Mouse (Mus musculus): ENCODE data around the gene Kmt5a.

Gene Kmt5a

DNA sequence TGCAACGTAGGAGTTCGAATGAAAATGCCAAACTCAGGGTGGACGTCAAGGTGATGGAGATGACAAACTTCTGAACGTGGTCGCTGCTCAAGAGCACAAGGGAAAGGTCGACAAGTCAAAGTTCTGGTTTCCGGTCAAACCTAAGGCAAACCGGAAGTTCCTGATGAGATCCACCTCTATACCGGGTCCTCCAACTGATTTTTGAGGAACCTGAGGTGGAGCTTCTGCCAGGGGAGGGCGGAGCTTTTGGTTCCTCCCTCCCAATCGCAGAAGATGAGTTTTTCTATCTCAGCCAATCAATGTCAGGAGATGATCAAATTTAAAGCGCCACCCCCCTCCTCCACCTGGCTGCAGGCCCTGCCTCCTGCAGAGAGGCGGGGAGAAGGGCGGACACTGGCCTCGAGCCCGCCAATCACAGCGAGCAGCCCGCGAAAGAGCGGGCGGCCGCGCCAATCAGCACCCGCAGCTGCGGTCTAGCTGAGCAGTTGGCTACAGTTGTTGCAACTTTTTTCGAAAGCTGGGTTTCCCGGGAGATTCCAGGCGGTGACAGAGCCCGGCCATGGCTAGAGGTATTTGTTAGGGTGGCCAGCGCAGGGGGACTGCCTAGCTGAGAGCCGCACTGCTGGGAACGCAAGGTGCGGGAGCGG lies at the start of gene Kmt5a:
Gene Kmt5a (plus strand): TSS at position 484 of the 647 bp plus-strand sequence.
- peak; percentile 98 for DNase-seq

DNA sequence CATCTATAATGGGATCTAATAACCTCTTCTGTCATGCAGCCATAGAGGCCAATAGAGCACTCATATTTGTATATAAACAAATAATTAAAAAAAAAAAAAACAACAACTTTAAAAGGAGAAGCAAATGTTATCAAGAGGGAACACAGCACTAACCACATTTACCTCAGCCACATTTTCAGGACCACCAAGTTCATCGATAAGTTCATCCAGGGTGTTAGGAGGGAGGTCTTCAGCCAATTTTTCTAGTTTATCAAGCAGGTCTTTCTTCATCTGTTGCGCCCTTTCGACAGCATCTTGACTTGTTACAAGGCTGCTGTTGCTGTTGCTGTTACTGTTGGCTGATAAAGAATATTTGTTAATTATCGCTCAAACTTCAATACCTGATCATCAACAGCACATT lies 47.3 kb upstream of the Kmt5a start:
- DNase-seq = no peak

DNA sequence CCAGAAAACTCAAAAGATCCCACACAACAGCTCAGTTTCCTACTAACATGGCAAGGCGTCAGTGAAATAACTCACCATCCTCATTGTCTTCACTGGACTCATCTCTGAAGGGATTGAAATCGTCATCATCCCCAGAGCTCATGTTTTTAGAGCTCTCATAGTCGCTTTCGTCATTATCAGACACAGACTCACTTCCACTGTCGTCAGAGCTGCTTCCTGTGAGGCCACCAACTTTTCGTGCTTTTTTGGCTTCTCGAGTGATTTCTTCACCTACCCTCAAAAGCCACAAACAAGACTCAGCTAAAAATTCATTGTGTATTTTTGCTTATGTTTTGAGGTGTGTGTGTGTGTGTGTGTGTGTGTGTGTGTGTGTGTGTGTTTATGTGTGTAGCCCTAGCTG lies 46.0 kb upstream of the Kmt5a start:
- DNase-seq = no peak

DNA sequence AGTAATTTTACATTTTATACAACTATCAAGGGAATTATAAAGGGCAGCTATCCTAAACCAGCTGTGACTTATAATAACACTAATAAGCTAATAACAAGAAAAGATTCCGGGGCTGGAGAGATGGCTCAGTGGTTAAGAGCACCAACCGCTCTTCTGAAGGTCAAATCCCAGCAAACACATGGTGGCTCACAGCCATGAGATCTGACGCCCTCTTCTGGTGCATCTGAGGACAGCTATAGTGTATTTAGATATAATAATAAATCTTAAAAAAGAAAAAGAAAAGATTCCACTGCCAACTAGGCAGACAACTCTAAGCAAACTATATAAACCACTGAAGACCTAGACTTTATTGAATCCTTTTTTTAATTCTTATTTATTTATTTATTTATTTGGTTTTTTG lies 28.9 kb upstream of the Kmt5a start:
- no peak for DNase-seq

DNA sequence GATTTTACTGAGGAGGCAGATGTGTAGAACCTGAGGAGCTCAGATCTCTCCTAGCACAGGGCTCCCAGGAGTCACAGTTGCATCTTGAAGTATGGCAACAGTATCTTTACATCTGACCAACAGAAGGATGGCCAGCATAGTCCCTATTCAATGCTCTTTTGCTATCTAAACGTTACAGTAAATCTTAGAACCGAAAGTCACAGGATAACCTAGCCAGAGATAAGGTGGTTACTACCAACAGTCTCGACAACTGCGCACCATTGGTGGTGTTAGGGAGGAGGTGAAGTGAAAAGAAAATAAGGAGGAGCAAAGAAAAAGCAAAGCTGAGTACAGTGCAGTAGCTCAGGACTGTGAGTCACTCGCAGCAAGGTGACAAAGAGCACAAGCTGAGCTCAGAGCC lies 27.6 kb upstream of the Kmt5a start:
- DNase-seq = no peak

DNA sequence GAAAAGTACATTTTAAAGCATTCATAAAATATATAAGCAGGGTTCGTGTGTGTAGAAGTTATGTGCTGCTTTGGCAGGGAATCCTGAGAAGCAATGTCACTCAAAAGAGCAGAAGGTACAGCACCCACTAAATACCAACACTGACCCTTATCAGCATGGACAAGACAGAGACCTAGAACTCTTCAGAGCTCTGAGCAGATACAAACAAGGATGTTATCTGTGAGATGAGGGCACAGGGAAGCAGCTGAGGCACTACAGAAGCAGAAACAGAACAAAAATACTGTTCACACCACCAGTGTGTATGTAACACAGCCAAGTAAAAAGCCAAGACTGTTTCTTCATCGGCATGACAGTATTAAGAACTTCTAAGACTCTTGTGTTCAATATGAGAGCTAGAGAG lies 20.8 kb upstream of the Kmt5a start:
- DNase-seq = no peak

DNA sequence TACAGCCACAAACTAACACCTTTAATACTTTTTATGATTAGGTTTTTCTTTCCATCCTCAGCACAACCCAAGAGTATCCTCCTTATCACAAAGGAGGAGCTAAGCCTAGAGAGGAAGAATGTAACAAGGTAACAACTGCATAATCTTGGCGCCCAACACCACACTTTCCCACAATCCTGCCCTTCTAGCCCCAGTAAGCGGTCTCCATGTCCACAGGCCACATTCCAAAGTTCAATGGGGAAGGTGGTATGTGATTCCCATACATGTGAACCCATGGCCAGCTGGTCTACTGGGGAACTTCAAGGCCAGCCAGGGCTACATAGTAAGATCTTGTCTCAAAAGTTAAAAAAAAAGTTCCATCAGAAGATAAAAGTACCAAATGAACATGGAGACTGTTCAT lies 17.9 kb upstream of the Kmt5a start:
- no peak for DNase-seq

DNA sequence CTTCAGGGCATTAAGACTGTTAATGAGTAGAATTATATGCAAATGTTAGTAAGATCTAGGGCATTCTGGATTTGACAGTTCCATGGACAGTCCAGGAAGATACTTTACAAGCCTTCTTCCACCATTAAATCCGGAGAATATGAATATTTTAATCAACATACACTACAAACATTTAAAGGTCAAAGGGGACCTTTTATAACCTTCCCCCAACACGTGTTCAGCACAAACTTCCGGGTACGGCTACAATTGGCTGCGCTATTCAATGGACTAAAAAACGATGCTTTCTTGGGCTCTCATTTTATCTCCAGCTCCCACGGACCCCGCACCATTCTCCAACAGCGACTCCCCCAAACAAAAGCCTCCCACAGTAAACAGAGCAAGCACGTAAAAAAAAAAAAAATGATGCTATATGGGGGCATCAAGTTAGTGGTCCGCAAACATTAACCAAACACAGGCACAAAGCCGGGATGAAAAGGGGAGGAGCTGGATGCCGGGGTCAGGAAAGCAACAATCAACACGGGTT lies 15.5 kb upstream of the Kmt5a start:
- DNase-seq = peak in 1 of 2 experiments; percentile 43

DNA sequence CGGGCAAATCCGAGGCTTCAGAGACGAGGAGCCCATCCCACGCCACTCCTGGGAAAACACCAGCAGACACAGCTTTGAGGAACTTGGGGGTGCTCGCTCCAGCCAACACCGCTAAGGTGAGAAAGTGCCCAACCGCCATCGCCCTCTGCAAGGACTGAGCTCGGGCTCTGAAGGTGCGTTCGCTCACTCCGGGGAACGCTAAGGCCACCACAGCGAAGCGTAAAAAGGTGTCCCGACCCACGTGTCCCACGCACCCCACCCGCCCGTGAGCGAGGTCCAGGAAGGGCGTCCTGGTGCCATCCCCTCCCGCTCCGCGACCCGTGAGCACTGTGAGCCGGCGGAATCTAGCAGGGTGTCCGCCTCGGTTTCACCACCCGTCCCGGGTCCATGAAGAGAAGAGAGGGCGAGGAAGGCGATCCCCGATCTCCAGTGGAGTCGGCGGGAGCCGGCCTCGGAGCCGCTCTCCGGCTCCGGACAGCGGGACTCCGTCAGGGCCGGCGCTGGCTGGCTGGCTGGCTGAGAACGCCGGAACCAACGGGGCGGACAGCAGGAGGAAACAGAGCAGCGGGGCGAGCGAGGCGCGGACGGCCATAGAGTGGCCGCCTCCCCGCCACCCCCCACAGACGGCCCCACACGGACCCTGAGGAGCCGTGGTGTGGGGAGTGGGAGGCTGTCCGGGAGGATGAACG lies 14.9 kb upstream of the Kmt5a start:
- DNase-seq = peak in 1 of 2 experiments; percentile 60

DNA sequence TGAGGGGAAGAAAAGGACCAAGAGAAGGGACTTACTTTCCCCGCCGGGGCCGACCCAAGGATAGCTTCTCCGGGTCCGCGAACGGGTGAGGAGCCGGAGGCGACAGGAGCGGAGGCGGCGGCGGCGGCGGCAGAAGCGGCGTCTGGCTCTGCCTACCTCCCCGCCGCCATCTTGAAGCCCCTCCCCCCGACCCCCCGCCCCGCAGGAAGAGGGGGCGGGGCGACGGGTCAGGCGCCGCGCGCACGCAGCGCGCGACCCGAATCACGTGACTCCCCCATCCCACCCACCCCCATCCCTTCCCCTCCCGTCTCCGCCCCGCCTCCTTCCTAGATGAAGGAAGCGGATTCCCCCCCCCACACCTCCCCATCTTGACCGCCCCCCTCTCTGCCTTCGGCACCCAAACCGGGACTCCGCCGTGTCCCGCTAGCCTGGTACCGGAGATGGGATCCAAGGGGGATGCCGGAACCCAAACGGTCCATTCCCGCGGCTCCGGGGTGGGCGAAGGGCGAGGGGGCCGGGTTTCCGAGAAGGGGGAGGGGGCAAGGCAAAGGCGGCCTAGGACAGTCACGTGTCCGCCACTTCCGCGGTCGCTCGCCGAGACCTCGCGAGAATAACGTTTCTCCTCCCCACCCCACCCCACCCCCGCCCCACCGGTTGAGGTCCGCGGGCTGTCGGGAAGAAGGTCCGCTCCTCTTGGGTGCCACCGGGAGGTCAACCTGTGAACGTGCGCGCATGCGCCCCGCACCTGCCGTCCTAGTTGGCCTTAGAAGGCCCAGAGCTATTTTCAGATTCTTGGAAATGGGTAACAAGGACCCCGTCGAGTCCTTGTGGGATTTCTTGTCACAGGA lies 14.1 kb upstream of the Kmt5a start, which contains the start of gene Sbno1:
Gene Sbno1 (minus strand): TSS at position 590 of the 848 bp plus-strand sequence.
- peak; percentile 95 to 96 for DNase-seq

DNA sequence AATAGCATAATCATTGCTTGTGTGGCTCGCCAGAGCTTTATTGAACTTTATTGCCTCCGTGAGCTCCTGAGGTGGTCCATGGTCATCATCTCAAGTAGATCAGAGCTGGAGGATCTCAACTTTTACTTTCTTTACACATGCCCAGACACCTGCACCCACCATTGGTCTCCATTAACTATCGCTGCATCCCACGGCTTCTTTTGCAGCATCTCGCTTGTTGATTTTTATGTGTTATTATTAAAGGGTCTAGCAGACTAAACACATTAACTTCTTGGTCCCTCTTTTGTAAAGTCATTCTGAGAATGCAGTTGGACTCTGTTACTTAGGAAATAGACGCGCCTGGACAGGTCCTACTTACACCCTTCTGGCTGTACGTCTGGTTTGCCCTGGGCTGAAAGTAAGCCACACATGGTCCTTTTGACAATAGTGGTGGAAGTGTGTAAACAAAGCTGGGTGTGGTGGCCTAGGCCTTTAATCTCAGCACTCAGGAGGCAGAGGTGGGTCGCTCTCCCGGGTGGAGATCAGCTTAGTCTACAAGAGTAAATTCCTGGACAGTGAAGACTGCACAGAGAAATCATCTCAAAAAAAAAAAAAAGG lies 13.2 kb upstream of the Kmt5a start:
- no peak for DNase-seq

DNA sequence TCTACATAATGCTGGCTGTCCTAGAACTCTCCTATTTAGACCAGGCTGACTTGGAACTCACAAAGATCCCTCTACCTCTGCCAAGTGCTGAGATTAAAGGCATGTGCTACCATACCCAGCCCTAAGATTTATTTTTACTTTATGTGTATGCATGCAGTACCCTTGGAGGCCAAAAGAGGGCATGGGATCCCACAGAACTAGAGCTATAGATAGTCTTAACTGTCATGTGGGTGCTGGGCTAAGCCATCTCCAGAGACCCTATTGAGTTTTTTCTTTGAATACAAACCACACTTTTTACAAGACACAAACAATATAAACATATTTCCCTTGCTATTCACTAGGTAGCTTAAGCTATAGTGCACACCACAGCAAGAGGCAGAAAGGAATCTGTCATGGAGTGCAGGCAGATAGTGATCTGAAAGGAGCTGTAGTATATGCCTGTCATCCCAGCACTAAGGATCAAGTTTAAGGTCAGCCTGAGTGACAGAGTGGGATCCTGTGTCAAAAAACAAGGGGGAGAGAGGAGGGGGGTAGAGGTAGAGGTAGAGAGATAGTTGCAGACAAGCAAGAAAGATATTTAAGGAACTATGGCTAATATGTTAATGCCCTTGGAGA lies 7.2 kb upstream of the Kmt5a start:
- peak; percentile 55 to 78 for DNase-seq

DNA sequence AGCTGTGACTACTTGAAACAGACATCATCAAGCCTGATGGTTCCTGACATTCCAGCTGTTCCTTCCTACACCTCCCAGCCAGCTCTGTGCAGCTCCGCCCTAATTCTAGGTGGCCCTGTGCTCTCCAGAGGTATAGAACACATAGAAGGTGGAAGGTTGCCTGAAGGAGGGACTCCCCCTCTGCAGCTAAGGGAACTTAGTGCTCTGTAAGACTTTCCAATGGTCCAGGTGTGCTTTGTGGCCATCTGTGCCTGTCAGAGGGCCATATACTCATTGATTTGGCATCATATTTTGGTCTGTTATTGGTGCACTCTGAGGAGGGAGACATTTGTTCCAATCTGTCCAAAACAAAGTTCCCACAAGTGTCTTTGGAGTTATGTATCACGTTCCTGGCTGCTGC lies 6.7 kb upstream of the Kmt5a start:
- no peak for DNase-seq

DNA sequence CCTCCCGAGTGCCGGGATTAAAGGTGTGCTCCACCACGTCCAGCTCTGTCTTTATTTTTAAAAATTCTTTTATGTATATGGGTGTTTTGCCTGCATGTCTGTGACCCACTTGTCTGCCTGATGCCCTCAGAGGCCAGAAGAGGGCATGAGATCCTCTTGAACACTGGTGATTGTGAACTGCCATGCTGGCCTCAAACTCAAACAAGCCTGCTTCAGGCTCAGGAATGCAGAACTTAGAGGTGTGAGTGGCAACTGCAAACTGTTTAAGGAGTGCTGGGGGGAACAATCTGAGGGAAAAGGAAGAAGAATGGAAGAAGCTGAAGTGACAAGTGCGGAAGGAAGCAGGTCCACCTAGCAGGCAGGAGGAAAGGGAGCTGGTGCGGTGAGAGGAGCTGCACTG lies 1.5 kb upstream of the Kmt5a start:
- DNase-seq = peak; percentile 45 to 49

DNA sequence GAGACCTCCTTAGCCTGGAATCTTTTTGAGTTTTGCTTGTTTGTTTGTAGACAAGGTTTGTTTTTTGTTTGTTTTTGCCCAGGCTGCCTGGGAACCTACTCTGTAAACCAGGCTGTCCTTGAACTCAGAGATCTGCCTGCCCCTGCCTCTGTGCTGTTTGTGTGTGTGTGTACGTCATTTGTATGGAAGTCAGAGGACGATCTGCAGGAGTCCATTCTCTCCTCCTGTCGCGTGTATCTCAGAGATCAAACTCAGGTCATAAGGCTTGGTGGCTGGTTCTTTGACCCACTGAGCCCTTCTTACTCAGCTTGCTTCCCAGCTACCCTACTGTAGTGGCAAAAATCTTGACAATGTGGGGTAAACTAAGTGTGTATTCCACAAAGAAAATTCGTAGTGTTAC lies 984 bp upstream of the Kmt5a start:
- DNase-seq = no peak

DNA sequence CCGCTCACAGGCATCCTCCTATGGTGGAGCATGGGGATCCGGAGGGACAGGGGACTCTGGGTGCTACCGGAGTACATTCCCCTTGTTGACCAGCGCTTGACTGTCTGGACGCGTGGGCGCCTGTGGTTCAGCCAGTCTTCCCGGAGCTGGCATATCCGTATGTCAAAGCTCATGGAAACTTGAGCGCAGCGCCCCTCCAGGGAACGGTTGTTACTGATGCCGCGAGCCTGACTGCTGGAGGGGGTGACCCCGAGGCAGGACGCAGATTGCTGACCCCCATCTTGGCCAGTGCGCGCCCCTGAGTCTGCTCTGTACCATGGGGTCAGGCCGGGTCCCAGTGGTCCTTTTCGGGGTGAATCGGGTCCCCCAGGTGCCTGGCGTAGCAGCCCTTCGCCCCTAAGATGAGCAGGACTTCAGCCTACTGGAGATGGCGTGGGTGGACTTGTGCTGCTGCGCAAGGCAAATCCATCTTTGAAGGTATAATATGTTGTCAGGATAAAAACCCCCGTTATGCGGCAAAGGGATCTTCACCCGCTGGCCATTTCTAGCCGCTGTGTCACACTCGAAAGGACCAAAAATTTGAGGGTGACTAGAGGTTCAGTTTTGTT lies 468 bp downstream of the Kmt5a start:
- no peak for DNase-seq

DNA sequence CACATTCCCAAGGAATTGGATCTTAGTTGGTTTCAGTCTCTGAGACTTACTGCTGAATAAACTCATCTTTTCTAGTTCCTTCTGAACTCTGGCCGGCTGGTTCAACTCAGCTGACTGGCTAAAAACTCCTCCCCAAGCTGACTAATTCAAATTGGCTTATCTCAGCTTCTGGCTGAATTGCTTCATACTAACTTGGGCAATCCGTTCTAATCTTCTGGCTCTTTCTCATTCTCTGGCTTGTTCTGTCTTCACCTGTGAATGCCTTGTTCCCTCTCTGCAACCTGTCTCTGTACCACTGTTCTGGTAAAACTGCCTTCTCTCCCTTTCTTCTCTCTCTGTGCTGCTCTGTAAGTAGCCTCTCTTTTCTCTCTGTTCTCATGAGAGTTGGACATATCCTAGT lies 2.9 kb downstream of the Kmt5a start:
- no peak for DNase-seq

DNA sequence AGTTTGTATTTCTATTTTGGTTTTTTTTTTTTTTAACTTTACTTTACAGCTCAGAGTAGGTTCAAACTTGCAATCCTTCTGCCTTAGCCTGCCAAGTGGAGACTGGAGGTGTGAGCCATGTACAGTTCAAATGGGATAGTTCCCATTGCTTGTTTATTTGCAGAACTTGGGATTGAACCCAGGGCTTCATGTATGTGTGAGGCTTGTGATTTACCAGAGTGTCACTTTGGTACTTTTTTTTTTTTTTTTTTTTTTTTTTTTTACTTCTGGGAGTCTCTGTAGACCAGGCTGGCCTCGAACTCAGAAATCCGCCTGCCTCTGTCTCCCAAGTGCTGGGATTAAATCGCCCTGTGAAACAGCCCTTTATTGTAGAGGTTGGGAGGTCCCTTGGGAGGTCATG lies 4.5 kb downstream of the Kmt5a start:
- DNase-seq = no peak

DNA sequence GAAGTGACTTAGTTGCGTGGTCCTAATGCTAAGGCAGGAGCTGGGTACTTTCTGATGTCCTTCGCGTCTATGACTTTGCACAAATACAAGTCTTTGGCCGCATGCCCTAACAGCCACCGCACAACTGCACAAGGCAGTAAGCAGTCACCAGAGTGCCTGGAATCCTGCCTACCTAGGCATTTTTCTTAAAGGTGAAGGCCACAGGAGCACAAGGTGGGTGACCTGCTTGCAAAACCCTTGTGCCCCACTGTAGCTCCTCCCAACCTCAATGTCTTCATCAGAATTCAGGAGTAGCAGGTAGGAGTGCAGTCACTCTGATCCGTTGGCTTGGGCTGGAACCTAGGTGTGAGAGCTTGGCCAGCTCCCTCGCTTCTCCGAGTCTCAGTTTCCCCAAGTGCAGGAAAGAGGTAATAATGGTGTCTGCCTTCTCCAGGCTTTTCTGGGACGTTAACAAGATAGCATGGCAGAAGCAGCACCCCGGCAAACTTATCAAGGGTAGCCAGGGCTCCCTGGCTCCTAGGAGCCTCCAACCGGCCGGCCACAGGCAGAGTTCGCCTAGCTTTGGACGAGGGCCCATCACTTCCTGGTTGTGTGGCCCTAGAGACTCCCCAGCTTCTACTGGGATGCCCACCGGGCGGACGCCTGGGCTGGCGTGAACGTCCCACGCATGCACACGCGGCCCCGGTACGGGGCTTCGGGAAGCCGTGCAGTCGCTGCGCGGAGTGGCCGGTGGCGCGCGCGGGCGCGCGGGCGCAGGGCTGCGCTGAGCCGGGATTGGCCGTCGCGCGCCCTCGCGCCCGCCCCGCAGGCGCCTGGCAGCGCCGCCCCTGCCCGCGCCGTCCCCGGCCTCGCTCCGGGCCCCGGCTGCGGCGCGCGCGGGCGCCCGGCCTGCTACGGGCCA lies 5.2 kb downstream of the Kmt5a start:
- peak; percentile 81 to 83 for DNase-seq

DNA sequence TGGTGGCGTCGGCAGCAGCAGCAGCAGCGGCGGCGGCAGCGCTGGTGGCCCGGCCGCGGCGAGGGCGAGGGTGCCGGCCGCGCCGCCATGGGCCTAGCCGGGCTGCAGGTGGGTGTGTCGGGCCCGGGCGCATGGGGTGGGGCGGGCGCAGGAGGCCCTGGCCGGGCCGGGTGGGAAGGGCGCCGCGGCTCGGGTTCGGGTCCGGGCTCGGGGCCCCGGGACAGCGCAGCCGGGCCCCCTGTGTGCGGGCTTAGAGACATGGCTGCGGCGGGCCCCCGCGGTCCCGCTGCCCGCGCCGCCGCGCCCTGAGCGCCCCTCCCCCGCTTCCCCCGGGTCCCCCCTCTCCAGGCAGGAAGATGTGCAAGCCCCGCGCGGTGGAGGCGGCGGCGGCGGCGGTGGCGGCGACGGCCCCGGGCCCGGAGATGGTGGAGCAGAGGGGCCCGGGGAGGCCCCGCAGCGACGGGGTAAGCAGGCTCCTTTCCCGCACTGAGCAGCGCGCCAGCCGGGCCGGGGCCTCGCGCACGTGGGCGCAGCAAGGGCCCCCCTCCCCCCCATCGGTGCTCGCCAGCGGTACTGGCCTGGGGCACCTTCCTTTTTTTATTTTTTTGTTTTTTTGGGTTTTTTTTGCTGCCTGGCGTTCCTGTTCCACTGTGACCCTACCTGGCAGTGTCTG lies 6.0 kb downstream of the Kmt5a start:
- peak in 1 of 2 experiments; percentile 23 for DNase-seq

All from kidney, adult 8-10 months (tissue).